Mouse (Mus musculus) right cerebral cortex, adult 2 months (tissue): ENCODE measurements around the gene Ttll12.

Experiments
- DNase-seq, 2 experiments: peaks; one replicate each; pipeline ENCODE4 v3.0.0; 2021 to 2022; ENCODE audit warnings: low spot score in 2 of 2

The Ttll12 gene

GRCm38 (mm10) chr15:83526424-83527091 lies 68.4 kb downstream of the Ttll12 start, which contains the start of gene Bik:
Gene Bik, plus strand, starts transcription at chr15:83526862.
- peak; percentile 6 to 7 for DNase-seq
